ENCODE assay signal across 14 mouse cellular contexts in the genomic region with DNA sequence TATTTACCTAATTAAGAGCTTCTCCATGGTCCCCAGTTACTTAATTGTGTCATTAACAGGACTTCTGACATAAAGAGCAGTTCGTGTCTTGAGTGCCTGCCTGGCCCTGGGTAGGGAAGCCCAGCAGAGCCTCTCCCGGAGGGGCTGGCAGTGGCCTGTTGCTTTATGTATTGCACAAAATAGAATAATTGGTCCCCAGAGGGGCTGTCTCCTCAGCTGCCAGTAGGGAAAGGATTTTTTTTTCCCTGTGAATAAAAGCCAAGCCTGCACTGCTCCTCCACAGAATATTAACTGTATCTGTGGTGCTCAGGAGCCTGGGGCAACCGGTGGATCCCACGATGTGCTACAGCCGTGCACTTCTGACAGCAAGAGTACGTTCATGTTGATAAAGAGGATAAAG.
DNase-seq lines count a peak whose midpoint lies in the region; ATAC-seq and TF ChIP-seq lines count a peak whose summit lies in the region.
"Had no signal": no experiment of that assay in that cellular context is flagged by ENCODE, and none has a peak within 500 bp of the region (broad histone marks: within the 10 kb centered on the region; RNA-seq: fewer than 3 reads in every experiment).

No protein-coding gene starts in this region.

- H3K36me3 ChIP-seq in heart, embryonic 10.5 days, result no peaks in the 10 kb centered on the region
- no peaks in the 10 kb centered on the region for H3K36me3 ChIP-seq in heart, adult 2 months (ENCODE audit: control insufficient read depth, insufficient read depth, low read length)
- H3K36me3 ChIP-seq in forebrain, embryonic 13.5 days (ENCODE audit: poor library complexity, severe bottlenecking), result no peaks in the 10 kb centered on the region
- H3K36me3 ChIP-seq in midbrain, embryonic 15.5 days (replicated peaks), result no peaks in the 10 kb centered on the region
- H3K36me3 ChIP-seq: limb, embryonic 10.5 days; liver, embryonic 12.5 days had no signal

- TF ChIP-seq POLR2A in heart, adult 2 months (IDR thresholded peaks at IDR 0.05; ENCODE audit: insufficient read depth, low read depth, low read length), result no peak

- peaks cover 13% of the 10 kb centered on the region for H3K27me3 ChIP-seq in heart, embryonic 10.5 days (ENCODE audit: insufficient read depth, poor library complexity, severe bottlenecking)
- no peaks in the 10 kb centered on the region for H3K27me3 ChIP-seq in heart, adult 2 months (ENCODE audit: control insufficient read depth, insufficient read depth, low read length)
- 0 out of 2 replicates have a peak, but pooled peaks cover 6% of the 10 kb centered on the region for H3K27me3 ChIP-seq in forebrain, embryonic 13.5 days
- no peaks in the 10 kb centered on the region; the same call in 1 of the 2 replicates for H3K27me3 ChIP-seq in midbrain, embryonic 15.5 days (replicated peaks)
- H3K27me3 ChIP-seq: liver, embryonic 12.5 days had no signal

- peak; percentile 53 for DNase-seq in heart, embryonic 10.5 days (ENCODE audit: low spot score)
- no peak for DNase-seq in heart, adult 2 months
- peak; percentile 34 for DNase-seq in NIH3T3 (ENCODE audit: low read depth)
- DNase-seq in layer of hippocampus, adult 8-10 months (ENCODE audit: low spot score in 2 of 2), result no peak
- no peak for DNase-seq in frontal cortex, postnatal 36 days (ENCODE audit: low spot score in 2 of 2)
- DNase-seq: cerebellum, adult 11-12 months; kidney, adult 8-10 months; kidney, postnatal 4 days; right cerebral cortex, postnatal 4 days; thymus, adult 2 months had no signal

- H3K9me3 ChIP-seq in heart, embryonic 10.5 days, result no peaks in the 10 kb centered on the region
- H3K9me3 ChIP-seq in forebrain, embryonic 13.5 days (replicated peaks), result no peaks in the 10 kb centered on the region
- H3K9me3 ChIP-seq in midbrain, embryonic 15.5 days, result no peaks in the 10 kb centered on the region
- H3K9me3 ChIP-seq: limb, embryonic 10.5 days; liver, embryonic 12.5 days had no signal

- no peak overlapping the region for H3K27ac ChIP-seq in heart, embryonic 10.5 days
- H3K27ac ChIP-seq in heart, adult 2 months, result no peak overlapping the region
- H3K27ac ChIP-seq in forebrain, embryonic 13.5 days, result no peak overlapping the region
- peak overlapping the region; percentile 25; the same call in 1 of the 2 replicates for H3K27ac ChIP-seq in midbrain, embryonic 15.5 days
- H3K27ac ChIP-seq: limb, embryonic 10.5 days; liver, embryonic 12.5 days had no signal

- intact Hi-C loops in heart, adult 2 months (cut with DNase I), result no loop called here

- H3K4me2 ChIP-seq in forebrain, embryonic 13.5 days, result no peak overlapping the region
- H3K4me2 ChIP-seq in midbrain, embryonic 15.5 days, result no peak overlapping the region
- H3K4me2 ChIP-seq: liver, embryonic 12.5 days had no signal

- 76% methylated on average over 6 of the region's 6 CpGs for WGBS in heart, embryonic 10.5 days
- WGBS in heart, adult 2 months, result 59% methylated on average over 6 of the region's 6 CpGs
- 7% methylated on average over 6 of the region's 6 CpGs for WGBS in forebrain, embryonic 13.5 days
- 18% methylated on average over 6 of the region's 6 CpGs for WGBS in midbrain, embryonic 15.5 days

- no peak overlapping the region for H3K4me3 ChIP-seq in heart, embryonic 10.5 days
- no peak overlapping the region for H3K4me3 ChIP-seq in heart, adult 2 months
- no peak overlapping the region for H3K4me3 ChIP-seq in forebrain, embryonic 13.5 days
- H3K4me3 ChIP-seq in midbrain, embryonic 15.5 days, result no peak overlapping the region
- H3K4me3 ChIP-seq: limb, embryonic 10.5 days; liver, embryonic 12.5 days had no signal

- TF ChIP-seq EP300 in heart, adult 2 months (IDR thresholded peaks at IDR 0.05; ENCODE audit: insufficient read depth, low read depth, low read length), result no peak

- H3K4me1 ChIP-seq in heart, embryonic 10.5 days, result no peaks in the 10 kb centered on the region
- H3K4me1 ChIP-seq in heart, adult 2 months (ENCODE audit: control insufficient read depth, insufficient read depth, low read length), result no peaks in the 10 kb centered on the region
- H3K4me1 ChIP-seq in forebrain, embryonic 13.5 days, result peaks cover 23% of the 10 kb centered on the region
- H3K4me1 ChIP-seq in midbrain, embryonic 15.5 days, result peaks cover 16% of the 10 kb centered on the region
- H3K4me1 ChIP-seq: liver, embryonic 12.5 days had no signal

- H3K79me2 ChIP-seq in heart, adult 2 months (replicated peaks; ENCODE audit: control insufficient read depth, insufficient read depth, low read length), result no peaks in the 10 kb centered on the region

- TF ChIP-seq CTCF in heart, adult 2 months (IDR thresholded peaks at IDR 0.05), result no peak

- no peak overlapping the region for H3K9ac ChIP-seq in heart, adult 2 months (ENCODE audit: low read depth, low read length)
- H3K9ac ChIP-seq in forebrain, embryonic 13.5 days, result no peak overlapping the region
- H3K9ac ChIP-seq in midbrain, embryonic 15.5 days, result no peak overlapping the region
- H3K9ac ChIP-seq: liver, embryonic 12.5 days had no signal

- peak; percentile 68 for ATAC-seq in forebrain, embryonic 13.5 days
- peak; percentile 78 for ATAC-seq in midbrain, embryonic 15.5 days (replicated peaks)
- ATAC-seq: liver, embryonic 12.5 days had no signal

Comparison
In these comparisons a context has a peak if more than half of its experiments do, and no peak if none do; other contexts are left out.
1. DNase-seq: peak in heart, embryonic 10.5 days (single experiment) and NIH3T3 (single experiment); none in heart, adult 2 months (0 of 2), layer of hippocampus, adult 8-10 months (0 of 2) and frontal cortex, postnatal 36 days (0 of 2).